Mouse (Mus musculus) layer of hippocampus, adult 18-20 months (tissue): ENCODE results near the gene Asb11. TPM values are rescaled to one million over a fixed set of nuclear protein-coding genes. Genes with fewer than 3 reads are reported as not detected.

Experiments
- DNase-seq, 2 experiments: peaks; one replicate each; pipeline ENCODE4 v3.0.0; 2022; ENCODE audit warnings: low spot score in 2 of 2
- total RNA-seq, 2 experiments: library from RNA; stranded (reverse); gene quantifications; 2 replicates each; pipeline ENCODE4 v1.2.3; 2021

The Asb11 gene
- total RNA-seq, 2 experiments from 2014 or later = 0.79 to 3.2 TPM

- DNase-seq = no peak
These were observed 4.5 kb downstream of the Asb11 start for GRCm38 (mm10) chrX:164441306-164441705.

GRCm38 (mm10) chrX:164445601-164446000 is 8.8 kb downstream of the Asb11 start:
- no peak for DNase-seq

GRCm38 (mm10) chrX:164446106-164446551 is 9.3 kb downstream of the Asb11 start:
- DNase-seq = no peak

GRCm38 (mm10) chrX:164446835-164447681 is 10.3 kb downstream of the Asb11 start:
- DNase-seq = no peak

- no peak for DNase-seq
These were observed 10.9 kb downstream of the Asb11 start for GRCm38 (mm10) chrX:164447682-164448071.

- peak in 1 of 2 experiments; percentile 77 for DNase-seq
These were observed 12.4 kb downstream of the Asb11 start for GRCm38 (mm10) chrX:164449201-164449600.

- no peak for DNase-seq
These were observed 22.5 kb downstream of the Asb11 start for GRCm38 (mm10) chrX:164459205-164459878.

- no peak for DNase-seq
These were observed 65.5 kb downstream of the Asb11 start for GRCm38 (mm10) chrX:164502258-164502657.

GRCm38 (mm10) chrX:164505709-164506498 is 69.1 kb downstream of the Asb11 start, which contains the start of gene Asb9:
Gene Asb9, plus strand, starts transcription at chrX:164506327.
- no peak for DNase-seq

GRCm38 (mm10) chrX:164507068-164507467 is 70.3 kb downstream of the Asb11 start:
- no peak for DNase-seq

- DNase-seq = no peak
These were observed 71.9 kb downstream of the Asb11 start for GRCm38 (mm10) chrX:164508728-164509127.

Other genes with a start within 250 kb of the Asb11 start
- under 1 TPM; 0.56 to 0.67 TPM for gene Bmx, start 178.8 kb upstream of the Asb11 start, total RNA-seq
- 1 to 10 TPM; 6.6 to 7.8 TPM for gene Pir, start 167.6 kb upstream of the Asb11 start, total RNA-seq
- 1 to 10 TPM; 2.6 to 5.0 TPM for gene Vegfd, start 63.6 kb upstream of the Asb11 start, total RNA-seq
- 1 to 10 TPM; 8.0 to 8.3 TPM for gene Piga, start 17.2 kb upstream of the Asb11 start, total RNA-seq
- gene Asb9, start 69.3 kb downstream of the Asb11 start, total RNA-seq = not detected